Mouse (Mus musculus) heart, postnatal 0 days (tissue): ENCODE results near the gene Bbs9.

Experiments used
- CTCF ChIP-seq: IDR thresholded peaks from 2 replicates; pipeline ENCODE4 v1.5.1; 2016; ENCODE audit warnings: antibody characterized with exemption, control low read depth, low read depth
- EP300 ChIP-seq: IDR thresholded peaks from 2 replicates; pipeline ENCODE4 v1.6.1; 2016; ENCODE audit warnings: antibody characterized with exemption, low read depth

DNA sequence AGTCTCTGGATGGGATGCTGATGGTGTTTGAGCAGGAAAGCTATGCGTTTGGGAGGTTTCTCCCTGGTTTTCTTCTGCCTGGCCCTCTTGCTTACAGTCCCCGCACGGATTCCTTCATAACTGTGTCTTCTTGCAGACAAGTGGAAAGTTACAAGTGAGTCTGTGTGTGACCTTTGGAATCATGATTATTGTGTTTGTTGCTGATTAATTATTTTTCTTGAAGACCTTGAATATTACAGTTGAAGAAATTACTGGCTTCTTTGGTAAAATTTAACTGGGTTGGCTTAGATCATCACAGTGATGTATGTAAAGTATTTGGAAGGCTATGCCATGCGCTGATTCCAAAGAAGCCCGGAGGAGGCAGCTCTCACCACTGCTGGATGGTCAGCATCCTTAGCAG is 92.2 kb downstream of the Bbs9 start:
- no peak for TF ChIP-seq CTCF
- no peak for TF ChIP-seq EP300
